Mouse (Mus musculus) layer of hippocampus, adult 8-10 months (tissue): ENCODE measurements around the gene Olfr649. TPM values are rescaled to one million over a fixed set of nuclear protein-coding genes. Genes with fewer than 3 reads are reported as not detected.

Experiments used
- total RNA-seq, 4 experiments: library from RNA; stranded (reverse); gene quantifications; 2 replicates each; pipeline ENCODE4 v1.2.4; 2022

Gene Olfr649
- total RNA-seq, 4 experiments from 2014 or later: not detected

Other genes with a start within 250 kb of the Olfr649 start
- gene Olfr635, start 224.8 kb downstream of the Olfr649 start, total RNA-seq: under 1 TPM in 3 of 4 experiments, not detected in 1; 0.04 to 0.05 (median 0.04) TPM
- not detected for gene Olfr638, start 197.2 kb downstream of the Olfr649 start, total RNA-seq
- under 1 TPM in 3 of 4 experiments, not detected in 1; 0.06 to 0.31 (median 0.18) TPM for gene Olfr639, start 178.7 kb downstream of the Olfr649 start, total RNA-seq
- gene Olfr640, start 170.4 kb downstream of the Olfr649 start, total RNA-seq: not detected
- not detected for gene Olfr641, start 160.5 kb downstream of the Olfr649 start, total RNA-seq
- gene Olfr642, start 143.3 kb downstream of the Olfr649 start, total RNA-seq: not detected
- gene 4930516K23Rik, start 134.5 kb downstream of the Olfr649 start, total RNA-seq: not detected
- gene Olfr644, start 124.1 kb downstream of the Olfr649 start, total RNA-seq: not detected
- not detected for gene Olfr645, start 110.5 kb downstream of the Olfr649 start, total RNA-seq
- gene Olfr646, start 91.1 kb downstream of the Olfr649 start, total RNA-seq: not detected
- not detected for gene Ubqln5, start 66.2 kb downstream of the Olfr649 start, total RNA-seq
- not detected for gene Olfr643, start 58.6 kb downstream of the Olfr649 start, total RNA-seq
- gene Ubqln3, start 52.7 kb downstream of the Olfr649 start, total RNA-seq: not detected
- not detected for gene Ubqlnl, start 45.4 kb downstream of the Olfr649 start, total RNA-seq
- gene Olfm5, start 31.2 kb downstream of the Olfr649 start, total RNA-seq: not detected
- under 1 TPM; 0.14 to 0.31 (median 0.22) TPM for gene Olfr648, start 12.6 kb downstream of the Olfr649 start, total RNA-seq
- gene Trim6, start 22.8 kb upstream of the Olfr649 start, total RNA-seq: under 1 TPM; 0.14 to 0.29 (median 0.16) TPM
- gene Trim34a, start 48.5 kb upstream of the Olfr649 start, total RNA-seq: 1 to 10 TPM; 1.7 to 4.0 (median 2.7) TPM
- 1 to 10 TPM in 2 of 4 experiments, under 1 TPM in 2; 0.47 to 1.7 (median 1.2) TPM for gene Trim5, start 92.1 kb upstream of the Olfr649 start, total RNA-seq
- gene Trim12a, start 119.5 kb upstream of the Olfr649 start, total RNA-seq: 1 to 10 TPM; 2.6 to 5.4 (median 4.4) TPM
- under 1 TPM in 2 of 4 experiments, not detected in 2; 0.29 to 0.34 TPM for gene Trim34b, start 133.5 kb upstream of the Olfr649 start, total RNA-seq
- gene Trim12c, start 157.4 kb upstream of the Olfr649 start, total RNA-seq: 1 to 10 TPM; 1.5 to 3.4 (median 2.4) TPM
- gene Trim30b, start 173.9 kb upstream of the Olfr649 start, total RNA-seq: under 1 TPM in 3 of 4 experiments, not detected in 1; 0.18 to 0.33 (median 0.25) TPM
- under 1 TPM in 1 of 4 experiments, not detected in 3; 0.22 TPM for gene Trim30c, start 204.9 kb upstream of the Olfr649 start, total RNA-seq